Mouse (Mus musculus): ENCODE data around the gene Tlk2.

Gene Tlk2

DNA sequence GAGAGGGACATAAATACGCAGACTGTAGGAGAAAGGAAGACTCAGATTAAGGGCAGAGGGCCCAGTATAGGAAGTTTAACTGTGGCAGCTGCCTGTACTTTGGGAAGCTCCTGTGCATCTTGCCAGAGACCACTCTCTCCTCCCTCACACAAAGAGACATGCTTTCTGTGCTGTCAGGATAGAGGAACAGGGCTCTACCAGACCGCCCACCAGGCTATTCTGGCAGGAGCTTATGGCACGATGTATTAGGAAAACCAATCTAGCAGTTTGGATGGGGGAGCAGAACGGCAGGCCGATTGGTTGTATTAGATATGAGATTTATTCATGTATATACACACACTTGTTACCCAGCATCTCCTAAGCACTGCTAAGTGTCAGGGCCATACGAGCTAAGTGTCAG, 139.2 kb downstream of the Tlk2 start:
- no peak for DNase-seq

DNA sequence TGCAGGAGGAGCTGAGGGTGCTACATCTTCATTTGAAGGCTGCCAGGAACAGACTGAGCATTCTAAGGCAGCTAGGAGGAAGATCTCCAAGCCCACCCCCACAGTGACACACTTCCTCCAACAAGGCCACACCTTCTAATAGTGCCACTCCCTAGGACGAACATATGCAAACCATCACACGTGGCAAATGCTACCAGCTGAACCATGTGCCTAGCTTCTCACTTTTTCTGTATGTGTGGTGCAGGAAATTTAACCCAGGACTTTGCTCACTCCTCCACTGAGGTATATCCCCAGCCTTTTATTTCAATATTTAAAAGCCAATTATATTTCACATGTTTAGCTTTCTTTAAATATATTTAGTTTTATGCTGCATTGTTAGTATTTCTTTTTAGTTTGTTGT, 142.5 kb downstream of the Tlk2 start:
- no peak for DNase-seq

DNA sequence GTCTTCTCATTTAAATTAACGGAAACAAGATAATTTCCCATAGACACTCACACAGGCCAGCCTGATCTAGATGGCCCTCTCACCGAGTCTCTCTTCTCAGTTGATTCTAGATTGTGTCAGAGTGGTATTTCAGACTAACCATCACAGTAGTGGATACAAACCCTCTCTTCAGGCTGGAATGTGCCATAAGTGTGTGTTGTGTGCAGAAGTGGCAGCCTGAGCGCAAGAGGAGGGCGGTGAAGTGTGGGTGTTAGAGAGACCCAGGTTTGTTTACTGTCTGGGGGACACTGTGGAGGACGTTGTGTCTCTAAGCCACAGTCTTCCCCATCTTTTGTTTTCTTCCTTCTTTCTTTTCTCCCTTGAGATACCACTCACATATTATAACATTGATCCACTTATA, 144.9 kb downstream of the Tlk2 start:
- DNase-seq: no peak

DNA sequence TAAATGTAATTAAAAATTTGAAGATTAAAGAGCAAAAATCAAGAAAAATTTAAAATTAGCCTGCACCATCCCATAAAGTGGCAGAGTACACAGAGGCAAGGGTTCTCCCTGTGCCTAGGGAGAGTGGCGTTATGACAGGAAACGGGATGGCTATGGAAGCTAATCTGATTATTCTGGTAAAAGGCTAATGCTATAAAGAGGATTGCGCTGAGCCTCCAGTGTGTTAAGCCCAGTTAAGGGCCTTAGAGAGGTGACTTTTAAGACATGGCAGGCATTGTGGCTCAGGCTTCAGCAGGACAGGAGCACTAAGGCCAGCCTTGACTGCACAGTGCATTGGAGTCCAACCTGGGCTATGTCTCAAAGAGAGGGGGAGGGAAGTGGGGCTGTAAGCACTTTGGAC, 148.5 kb downstream of the Tlk2 start:
- no peak for DNase-seq

DNA sequence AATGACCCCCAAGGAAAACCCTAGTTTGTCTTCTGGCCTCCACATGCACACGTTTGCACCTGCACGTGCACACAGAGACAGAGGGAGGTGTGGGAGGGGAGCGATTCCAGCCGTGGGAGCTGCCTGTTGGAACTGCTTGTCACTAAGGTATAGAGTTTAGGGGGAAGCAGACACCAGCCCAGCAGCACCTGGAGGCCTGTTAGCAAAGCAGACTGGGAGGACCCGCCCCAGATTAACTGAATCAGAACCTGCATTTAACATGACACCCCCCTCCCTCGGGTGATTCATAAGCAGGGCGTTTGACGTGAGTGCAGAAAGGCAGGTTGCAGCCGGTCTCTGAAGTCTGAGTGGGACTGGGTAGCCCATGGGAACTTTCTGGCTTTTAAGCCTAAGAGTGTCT, 151.4 kb downstream of the Tlk2 start:
- no peak for DNase-seq

DNA sequence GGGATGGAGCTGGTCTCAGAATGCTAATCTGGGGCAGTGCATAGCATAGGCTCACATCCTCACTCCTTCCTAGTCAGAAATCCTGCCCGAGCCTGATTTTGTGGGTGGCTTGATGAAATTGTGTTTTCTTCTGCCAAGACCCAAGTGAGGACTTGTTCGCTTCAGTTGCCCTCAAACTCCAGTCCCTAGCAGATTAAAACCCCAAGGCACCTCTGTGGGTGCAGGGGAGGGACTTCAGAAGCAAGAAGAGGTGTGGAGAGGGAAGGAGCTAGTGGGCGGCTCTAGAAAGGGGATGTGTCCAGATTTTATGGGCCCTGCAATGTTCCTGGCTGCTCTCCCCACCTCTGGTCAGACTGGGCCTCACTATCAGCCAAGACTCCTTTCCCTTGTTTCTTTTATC, 152.5 kb downstream of the Tlk2 start:
- DNase-seq: no peak

DNA sequence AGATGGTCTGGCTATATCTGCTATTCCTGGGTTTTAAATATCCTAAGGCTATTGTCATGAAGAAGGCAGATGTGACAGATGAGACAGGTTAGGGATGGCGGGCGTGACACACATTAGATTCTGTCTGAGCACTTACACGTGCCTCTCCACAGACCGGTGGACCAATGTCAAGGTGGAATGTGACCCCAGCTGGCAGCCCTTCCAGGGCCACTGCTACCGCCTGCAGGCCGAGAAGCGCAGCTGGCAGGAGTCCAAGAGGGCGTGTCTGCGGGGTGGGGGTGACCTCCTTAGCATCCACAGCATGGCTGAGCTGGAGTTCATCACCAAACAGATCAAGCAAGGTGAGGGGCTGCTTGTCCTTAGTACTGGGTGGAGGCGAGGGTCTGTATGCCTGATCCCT, 153.1 kb downstream of the Tlk2 start:
- no peak for DNase-seq

DNA sequence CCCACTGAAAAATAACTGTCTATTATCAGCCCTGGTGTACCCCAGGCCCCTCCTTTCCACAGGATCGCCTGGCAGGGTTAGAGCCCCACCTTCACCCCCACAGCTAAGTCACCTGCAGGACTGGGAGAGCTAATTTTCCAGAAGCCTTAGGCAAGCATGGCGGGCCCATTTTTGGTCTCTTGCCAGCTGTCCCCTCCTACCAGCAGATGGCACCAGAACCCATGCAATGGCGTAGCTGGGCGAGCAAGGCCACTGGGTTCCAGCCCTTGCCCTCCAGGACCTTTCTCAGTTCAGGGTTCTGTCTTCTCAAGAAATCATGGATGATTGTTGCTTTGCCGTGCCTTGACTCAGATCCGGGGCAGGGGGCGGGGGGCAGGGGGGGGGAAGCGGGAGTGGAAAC, 153.9 kb downstream of the Tlk2 start:
- no peak for DNase-seq

Measured in thymus, adult 18-20 months (tissue).